Mouse (Mus musculus) layer of hippocampus, postnatal 10 days (tissue): ENCODE measurements at regions not wholly inside any gene's neighbourhood (a gene's known extent, or its start where the extent isn't known, plus 50 kb on each side); places are given as distances from the start of the nearest gene placed in this dataset.
A peak's percentile ranks its signal among the peaks of the same experiment; 100 is the strongest.
"Not testable (repeated sequence)": the region's sequence is repeated elsewhere in the genome, so short reads cannot be mapped to it uniquely, and the experiment has no call there.

Source experiments
- DNase-seq, 2 experiments: peaks; one replicate each; pipeline ENCODE4 v3.0.0; 2021; ENCODE audit warnings: low spot score in 2 of 2

GRCm38 (mm10) chr9:41457003-41457402 lies 295.5 kb upstream of the Ubash3b start:
- no peak for DNase-seq

GRCm38 (mm10) chr9:41451738-41452137 lies 290.2 kb upstream of the Ubash3b start:
- no peak for DNase-seq

- no peak for DNase-seq
Observed at GRCm38 (mm10) chr9:41449233-41449632, 287.7 kb upstream of the Ubash3b start.

GRCm38 (mm10) chr9:41447902-41448301 lies 286.4 kb upstream of the Ubash3b start:
- DNase-seq, result no peak

- DNase-seq, result peak; percentile 67 to 77
Observed at GRCm38 (mm10) chr9:41447211-41447875, 285.8 kb upstream of the Ubash3b start.

- peak; percentile 65 to 73 for DNase-seq
Observed at GRCm38 (mm10) chr9:41446431-41447203, 285.1 kb upstream of the Ubash3b start.

- DNase-seq, result no peak
Observed at GRCm38 (mm10) chr9:41442418-41442817, 280.9 kb upstream of the Ubash3b start.

- DNase-seq, result peak; percentile 41 to 43
Observed at GRCm38 (mm10) chr9:41439979-41440378, 278.5 kb upstream of the Ubash3b start.

- DNase-seq, result no peak
Observed at GRCm38 (mm10) chr9:41438141-41438540, 276.6 kb upstream of the Ubash3b start.

- DNase-seq, result no peak
Observed at GRCm38 (mm10) chr9:41430391-41431343, 269.2 kb upstream of the Ubash3b start.

GRCm38 (mm10) chr9:41429711-41430390 lies 268.4 kb upstream of the Ubash3b start:
- no peak for DNase-seq

GRCm38 (mm10) chr9:41429236-41429635 lies 267.7 kb upstream of the Ubash3b start:
- DNase-seq, result no peak

- no peak for DNase-seq
Observed at GRCm38 (mm10) chr9:41426698-41427097, 265.2 kb upstream of the Ubash3b start.

- DNase-seq, result no peak
Observed at GRCm38 (mm10) chr9:41425225-41425624, 263.7 kb upstream of the Ubash3b start.

GRCm38 (mm10) chr9:41413791-41414190 lies 252.3 kb upstream of the Ubash3b start:
- no peak for DNase-seq

- DNase-seq, result not testable (repeated sequence)
Observed at GRCm38 (mm10) chr9:41413091-41413490, 251.6 kb upstream of the Ubash3b start.

- DNase-seq, result no peak
Observed at GRCm38 (mm10) chr9:41412174-41412757, 250.8 kb upstream of the Ubash3b start.

- DNase-seq, result no peak
Observed at GRCm38 (mm10) chr9:41408301-41408700, 246.8 kb upstream of the Ubash3b start.

GRCm38 (mm10) chr9:41407078-41407477 lies 245.6 kb upstream of the Ubash3b start:
- DNase-seq, result no peak

GRCm38 (mm10) chr9:41402942-41403341 lies 241.4 kb upstream of the Ubash3b start:
- DNase-seq, result no peak

GRCm38 (mm10) chr9:41400950-41401349 lies 239.5 kb upstream of the Ubash3b start:
- DNase-seq, result no peak
